Mouse (Mus musculus) duodenum, adult 2 months (tissue): ENCODE results near the gene Tdrd12. TPM values are rescaled to one million over a fixed set of nuclear protein-coding genes. Genes with fewer than 3 reads are reported as not detected.

ENCODE experiments used
- polyA plus RNA-seq: library from polyadenylated mRNA; depleted of rRNA; stranded (reverse); fragments of >200 nt; gene quantifications from 2 replicates; pipeline ENCODE4 v1.2.3, GENCODE M21; 2012; ENCODE audit warnings: low replicate concordance; rRNA removed

Tdrd12 gene
- 0.04 TPM in 1 of 2 replicates, not detected in the other for polyA plus RNA-seq

GRCm38 (mm10) chr7:35537562-35537961 lies at the start of gene Tdrd12:
Tdrd12 (minus strand) TSS chr7:35537745.

GRCm38 (mm10) chr7:35586055-35586905 lies 48.7 kb upstream of the Tdrd12 start, which contains the start of gene Ankrd27:
Ankrd27 (plus strand) TSS chr7:35586244.

GRCm38 (mm10) chr7:35585191-35586054 lies 47.9 kb upstream of the Tdrd12 start, which contains the start of gene Rgs9bp:
Rgs9bp (minus strand) TSS chr7:35585582.

GRCm38 (mm10) chr7:35556205-35556603 lies 18.7 kb upstream of the Tdrd12 start, which contains the start of gene Nudt19:
Nudt19 (minus strand) TSS chr7:35556304.

GRCm38 (mm10) chr7:35447996-35448846 lies 89.3 kb downstream of the Tdrd12 start, which contains the start of gene Slc7a9:
Slc7a9 (plus strand) TSS chr7:35448796.

Other genes with a start within 250 kb of the Tdrd12 start
- 0.78 and 1.1 TPM in 2 replicates for gene Gpatch1, start 219.3 kb downstream of the Tdrd12 start, polyA plus RNA-seq
- gene Rhpn2, start 203.6 kb downstream of the Tdrd12 start, polyA plus RNA-seq = 18.1 and 19.7 TPM in 2 replicates
- 3.8 and 3.9 TPM in 2 replicates for gene Faap24, start 140.9 kb downstream of the Tdrd12 start, polyA plus RNA-seq
- gene Cep89, start 140.7 kb downstream of the Tdrd12 start, polyA plus RNA-seq = 6.6 and 10.2 TPM in 2 replicates
- 124 and 334 TPM in 2 replicates for gene Slc7a9, start 88.9 kb downstream of the Tdrd12 start, polyA plus RNA-seq
- gene Nudt19, start 18.6 kb upstream of the Tdrd12 start, polyA plus RNA-seq = 62.8 and 85.5 TPM in 2 replicates
- gene Rgs9bp, start 47.8 kb upstream of the Tdrd12 start, polyA plus RNA-seq = not detected in 2 replicates
- 6.6 and 10.5 TPM in 2 replicates for gene Ankrd27, start 48.5 kb upstream of the Tdrd12 start, polyA plus RNA-seq
- 25.0 and 39.9 TPM in 2 replicates for gene Pdcd5, start 109.8 kb upstream of the Tdrd12 start, polyA plus RNA-seq
- gene Dpy19l3, start 216.7 kb upstream of the Tdrd12 start, polyA plus RNA-seq = 1.3 and 3.0 TPM in 2 replicates